Mouse (Mus musculus): ENCODE data around the gene Mis18a. TPM values are rescaled to one million over a fixed set of nuclear protein-coding genes. Genes with fewer than 3 reads are reported as not detected.

The Mis18a gene
- polyA plus RNA-seq, 1 experiment from 2014 or later: 27.2 TPM

GRCm38 (mm10) chr16:90699390-90699789 is 27.8 kb downstream of the Mis18a start:
- H3K4me2 ChIP-seq (replicated peaks; ENCODE audit: low read depth): no peak overlapping the region
- no peaks in the 10 kb centered on the region for H3K27me3 ChIP-seq (ENCODE audit: control insufficient read depth, insufficient read depth, low read length)
- TF ChIP-seq CTCF (IDR thresholded peaks at IDR 0.05; ENCODE audit: low read depth) (no peak), EP300 (optimal IDR thresholded peaks at IDR 0.05) (no peak)
- no peak for ATAC-seq (ENCODE audit: low FRiP score, low TSS enrichment)
- H3K4me3 ChIP-seq (ENCODE audit: low read depth, low read length): no peak overlapping the region
- WGBS: 79% methylated on average over 14 of the region's 14 CpGs
- no peaks in the 10 kb centered on the region for H3K4me1 ChIP-seq (replicated peaks; ENCODE audit: control insufficient read depth, insufficient read depth)
- no peak for DNase-seq (ENCODE audit: low spot score)
- H3K36me3 ChIP-seq (ENCODE audit: control insufficient read depth, insufficient read depth, low read length): no peaks in the 10 kb centered on the region
- no peak overlapping the region for H3K9ac ChIP-seq (ENCODE audit: low read length)
- no peaks in the 10 kb centered on the region for H3K9me3 ChIP-seq (ENCODE audit: control insufficient read depth, low read length)
- no peak overlapping the region for H3K27ac ChIP-seq (replicated peaks)

- ATAC-seq (ENCODE audit: low FRiP score, low TSS enrichment) (no peak), DNase-seq (ENCODE audit: low spot score) (no peak)
- Histone ChIP-seq H3K4me3 (ENCODE audit: low read depth, low read length) (no peak overlapping the region), H3K9me3 (ENCODE audit: control insufficient read depth, low read length) (no peaks in the 10 kb centered on the region), H3K27ac (replicated peaks) (no peak overlapping the region), H3K27me3 (ENCODE audit: control insufficient read depth, insufficient read depth, low read length) (no peaks in the 10 kb centered on the region), H3K36me3 (ENCODE audit: control insufficient read depth, insufficient read depth, low read length) (no peaks in the 10 kb centered on the region), H3K4me1 (replicated peaks; ENCODE audit: control insufficient read depth, insufficient read depth) (no peaks in the 10 kb centered on the region), H3K9ac (ENCODE audit: low read length) (no peak overlapping the region), H3K4me2 (replicated peaks; ENCODE audit: low read depth) (no peak overlapping the region)
- WGBS: 81% methylated on average over 9 of the region's 9 CpGs
- TF ChIP-seq CTCF (IDR thresholded peaks at IDR 0.05; ENCODE audit: low read depth): no peak
- TF ChIP-seq EP300 (optimal IDR thresholded peaks at IDR 0.05): no peak
Observed at GRCm38 (mm10) chr16:90696306-90696705, 30.9 kb downstream of the Mis18a start.

- no peak for DNase-seq (ENCODE audit: low spot score)
- TF ChIP-seq EP300 (optimal IDR thresholded peaks at IDR 0.05) (no peak), CTCF (IDR thresholded peaks at IDR 0.05; ENCODE audit: low read depth) (no peak)
- H3K4me3 ChIP-seq (ENCODE audit: low read depth, low read length): no peak overlapping the region
- no peaks in the 10 kb centered on the region for H3K4me1 ChIP-seq (replicated peaks; ENCODE audit: control insufficient read depth, insufficient read depth)
- H3K9me3 ChIP-seq (ENCODE audit: control insufficient read depth, low read length): no peaks in the 10 kb centered on the region
- ATAC-seq (ENCODE audit: low FRiP score, low TSS enrichment): peak; percentile 38; the same call in 1 of the 2 replicates
- H3K27ac ChIP-seq (replicated peaks): no peak overlapping the region
- WGBS: 60% methylated on average over 10 of the region's 10 CpGs
- no peak overlapping the region for H3K9ac ChIP-seq (ENCODE audit: low read length)
- no peak overlapping the region for H3K4me2 ChIP-seq (replicated peaks; ENCODE audit: low read depth)
- no peaks in the 10 kb centered on the region for H3K36me3 ChIP-seq (ENCODE audit: control insufficient read depth, insufficient read depth, low read length)
- no peaks in the 10 kb centered on the region for H3K27me3 ChIP-seq (ENCODE audit: control insufficient read depth, insufficient read depth, low read length)
Observed at GRCm38 (mm10) chr16:90695121-90695520, 32.1 kb downstream of the Mis18a start.

- H3K9me3 ChIP-seq (ENCODE audit: control insufficient read depth, low read length): no peaks in the 10 kb centered on the region
- peak; percentile 53; the same call in 1 of the 2 replicates for ATAC-seq (ENCODE audit: low FRiP score, low TSS enrichment)
- 65% methylated on average over 9 of the region's 9 CpGs for WGBS
- H3K9ac ChIP-seq (ENCODE audit: low read length): no peak overlapping the region
- TF ChIP-seq CTCF (IDR thresholded peaks at IDR 0.05; ENCODE audit: low read depth) (peak; percentile 68), EP300 (optimal IDR thresholded peaks at IDR 0.05) (no peak)
- H3K4me3 ChIP-seq (ENCODE audit: low read depth, low read length): no peak overlapping the region
- H3K4me1 ChIP-seq (replicated peaks; ENCODE audit: control insufficient read depth, insufficient read depth): no peaks in the 10 kb centered on the region
- DNase-seq (ENCODE audit: low spot score): no peak
- no peak overlapping the region for H3K4me2 ChIP-seq (replicated peaks; ENCODE audit: low read depth)
- H3K27ac ChIP-seq (replicated peaks): no peak overlapping the region
- H3K27me3 ChIP-seq (ENCODE audit: control insufficient read depth, insufficient read depth, low read length): no peaks in the 10 kb centered on the region
- no peaks in the 10 kb centered on the region for H3K36me3 ChIP-seq (ENCODE audit: control insufficient read depth, insufficient read depth, low read length)
Observed at GRCm38 (mm10) chr16:90694719-90695118, 32.5 kb downstream of the Mis18a start.

- H3K4me1 ChIP-seq (replicated peaks; ENCODE audit: control insufficient read depth, insufficient read depth): no peaks in the 10 kb centered on the region
- H3K27ac ChIP-seq (replicated peaks): no peak overlapping the region
- no peaks in the 10 kb centered on the region for H3K36me3 ChIP-seq (ENCODE audit: control insufficient read depth, insufficient read depth, low read length)
- H3K9ac ChIP-seq (ENCODE audit: low read length): no peak overlapping the region
- H3K4me2 ChIP-seq (replicated peaks; ENCODE audit: low read depth): no peak overlapping the region
- no peaks in the 10 kb centered on the region for H3K9me3 ChIP-seq (ENCODE audit: control insufficient read depth, low read length)
- 94% methylated on average over 5 of the region's 5 CpGs for WGBS
- no peaks in the 10 kb centered on the region for H3K27me3 ChIP-seq (ENCODE audit: control insufficient read depth, insufficient read depth, low read length)
- DNase-seq (ENCODE audit: low spot score) (no peak), ATAC-seq (ENCODE audit: low FRiP score, low TSS enrichment) (no peak)
- TF ChIP-seq EP300 (optimal IDR thresholded peaks at IDR 0.05) (no peak), CTCF (IDR thresholded peaks at IDR 0.05; ENCODE audit: low read depth) (no peak)
- no peak overlapping the region for H3K4me3 ChIP-seq (ENCODE audit: low read depth, low read length)
Observed at GRCm38 (mm10) chr16:90693625-90694024, 33.6 kb downstream of the Mis18a start.

GRCm38 (mm10) chr16:90692704-90693385 is 34.4 kb downstream of the Mis18a start:
- ATAC-seq (ENCODE audit: low FRiP score, low TSS enrichment) (no peak), DNase-seq (ENCODE audit: low spot score) (no peak)
- H3K36me3 ChIP-seq (ENCODE audit: control insufficient read depth, insufficient read depth, low read length): no peaks in the 10 kb centered on the region
- H3K27ac ChIP-seq (replicated peaks): no peak overlapping the region
- no peak overlapping the region for H3K9ac ChIP-seq (ENCODE audit: low read length)
- no peak for TF ChIP-seq EP300 (optimal IDR thresholded peaks at IDR 0.05)
- no peak for TF ChIP-seq CTCF (IDR thresholded peaks at IDR 0.05; ENCODE audit: low read depth)
- no peak overlapping the region for H3K4me2 ChIP-seq (replicated peaks; ENCODE audit: low read depth)
- WGBS: 79% methylated on average over 15 of the region's 15 CpGs
- H3K27me3 ChIP-seq (ENCODE audit: control insufficient read depth, insufficient read depth, low read length): no peaks in the 10 kb centered on the region
- H3K4me1 ChIP-seq (replicated peaks; ENCODE audit: control insufficient read depth, insufficient read depth): no peaks in the 10 kb centered on the region
- H3K4me3 ChIP-seq (ENCODE audit: low read depth, low read length): no peak overlapping the region
- no peaks in the 10 kb centered on the region for H3K9me3 ChIP-seq (ENCODE audit: control insufficient read depth, low read length)

Data from stomach, postnatal 0 days (tissue).